Mouse (Mus musculus): Measurements from ENCODE around the gene Pgrmc2. TPM values are rescaled to one million over a fixed set of nuclear protein-coding genes. Genes with fewer than 3 reads are reported as not detected.
A peak's percentile ranks its signal among the peaks of the same experiment; 100 is the strongest.

The Pgrmc2 gene
- polyA plus RNA-seq, 1 experiment from 2014 or later = 38.8 TPM

GRCm38 (mm10) chr3:41093210-41093609, 10.4 kb upstream of the Pgrmc2 start:
- Histone ChIP-seq H3K9me3 (no peaks in the 10 kb centered on the region), H3K9ac (replicated peaks) (no peak overlapping the region), H3K27ac (replicated peaks) (no peak overlapping the region), H3K27me3 (no peaks in the 10 kb centered on the region), H3K4me1 (no peaks in the 10 kb centered on the region), H3K36me3 (no peaks in the 10 kb centered on the region), H3K4me2 (replicated peaks) (no peak overlapping the region), H3K4me3 (no peak overlapping the region)
- no peak for ATAC-seq (ENCODE audit: low FRiP score, low read depth)
- WGBS = 90% methylated on average over 2 of the region's 2 CpGs

- ATAC-seq (ENCODE audit: low FRiP score, low read depth) = no peak
- no peak overlapping the region for H3K9ac ChIP-seq (replicated peaks)
- no peaks in the 10 kb centered on the region for H3K9me3 ChIP-seq
- WGBS = 78% methylated on average over 4 of the region's 4 CpGs
- H3K4me1 ChIP-seq = no peaks in the 10 kb centered on the region
- H3K27me3 ChIP-seq = no peaks in the 10 kb centered on the region
- H3K4me3 ChIP-seq = no peak overlapping the region
- H3K27ac ChIP-seq (replicated peaks) = no peak overlapping the region
- no peaks in the 10 kb centered on the region for H3K36me3 ChIP-seq
- no peak overlapping the region for H3K4me2 ChIP-seq (replicated peaks)
Measured at GRCm38 (mm10) chr3:41092311-41092710, 9.5 kb upstream of the Pgrmc2 start.

- ATAC-seq (ENCODE audit: low FRiP score, low read depth) = no peak
- H3K4me1 ChIP-seq = no peaks in the 10 kb centered on the region
- H3K36me3 ChIP-seq = no peaks in the 10 kb centered on the region
- WGBS = 79% methylated on average over 2 of the region's 2 CpGs
- no peak overlapping the region for H3K9ac ChIP-seq (replicated peaks)
- no peaks in the 10 kb centered on the region for H3K9me3 ChIP-seq
- no peak overlapping the region for H3K27ac ChIP-seq (replicated peaks)
- H3K4me2 ChIP-seq (replicated peaks) = no peak overlapping the region
- no peak overlapping the region for H3K4me3 ChIP-seq
- H3K27me3 ChIP-seq = no peaks in the 10 kb centered on the region
Measured at GRCm38 (mm10) chr3:41090839-41091238, 8.0 kb upstream of the Pgrmc2 start.

DNA sequence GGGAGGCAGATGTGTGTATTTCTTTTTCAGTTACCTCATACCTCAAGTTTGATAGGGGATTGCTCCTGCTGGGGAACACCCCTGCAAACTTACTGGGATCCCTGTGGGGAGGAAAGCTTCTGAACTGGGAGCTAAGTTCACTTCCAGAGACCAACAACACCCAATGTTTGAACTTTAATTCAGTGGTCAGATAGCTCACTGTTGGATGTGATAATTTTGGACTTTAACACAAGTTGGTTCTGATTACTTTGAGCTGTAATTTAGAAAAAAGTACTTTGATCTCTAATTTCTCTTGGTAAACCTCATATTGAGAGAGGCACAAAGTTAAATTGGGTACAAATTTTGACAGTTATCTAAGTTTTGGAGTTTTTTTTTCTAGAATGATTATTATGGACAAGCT, 4.2 kb upstream of the Pgrmc2 start:
- Histone ChIP-seq H3K27ac (replicated peaks) (no peak overlapping the region), H3K4me1 (peaks cover 7% of the 10 kb centered on the region; the same call in 1 of the 2 replicates), H3K4me2 (replicated peaks) (no peak overlapping the region), H3K4me3 (no peak overlapping the region), H3K9ac (replicated peaks) (no peak overlapping the region), H3K27me3 (no peaks in the 10 kb centered on the region), H3K9me3 (no peaks in the 10 kb centered on the region), H3K36me3 (no peaks in the 10 kb centered on the region)
- ATAC-seq (ENCODE audit: low FRiP score, low read depth) = no peak

- Histone ChIP-seq H3K4me3 (no peak overlapping the region), H3K9ac (replicated peaks) (no peak overlapping the region), H3K36me3 (no peaks in the 10 kb centered on the region), H3K4me1 (peaks cover 22% of the 10 kb centered on the region), H3K27me3 (no peaks in the 10 kb centered on the region), H3K4me2 (replicated peaks) (peak overlapping the region; percentile 75; the same call in 1 of the 2 replicates), H3K9me3 (no peaks in the 10 kb centered on the region), H3K27ac (replicated peaks) (no peak overlapping the region)
- 87% methylated on average over 5 of the region's 5 CpGs for WGBS
- no peak for ATAC-seq (ENCODE audit: low FRiP score, low read depth)
Measured at GRCm38 (mm10) chr3:41084421-41084820, 1.6 kb upstream of the Pgrmc2 start.

GRCm38 (mm10) chr3:41083790-41084112, 905 bp upstream of the Pgrmc2 start:
- WGBS = 5% methylated on average over 6 of the region's 6 CpGs
- Histone ChIP-seq H3K9ac (replicated peaks) (peak overlapping the region; percentile 87), H3K4me3 (peak overlapping the region; percentile 89), H3K27me3 (no peaks in the 10 kb centered on the region), H3K4me1 (peaks cover 22% of the 10 kb centered on the region), H3K36me3 (no peaks in the 10 kb centered on the region), H3K9me3 (no peaks in the 10 kb centered on the region), H3K27ac (replicated peaks) (peak overlapping the region; percentile 92), H3K4me2 (replicated peaks) (peak overlapping the region; percentile 75)
- ATAC-seq (ENCODE audit: low FRiP score, low read depth) = peak; percentile 21

GRCm38 (mm10) chr3:41082520-41082884, 344 bp downstream of the Pgrmc2 start:
- H3K9me3 ChIP-seq = no peaks in the 10 kb centered on the region
- peak overlapping the region; percentile 87 for H3K9ac ChIP-seq (replicated peaks)
- peaks cover 22% of the 10 kb centered on the region for H3K4me1 ChIP-seq
- peak overlapping the region; percentile 85 for H3K4me2 ChIP-seq (replicated peaks)
- no peaks in the 10 kb centered on the region for H3K27me3 ChIP-seq
- under 1% methylated on average over 38 of the region's 43 CpGs for WGBS
- peak; percentile 67 for ATAC-seq (ENCODE audit: low FRiP score, low read depth)
- no peaks in the 10 kb centered on the region for H3K36me3 ChIP-seq
- H3K4me3 ChIP-seq = peak overlapping the region; percentile 89
- peak overlapping the region; percentile 92 for H3K27ac ChIP-seq (replicated peaks)

DNA sequence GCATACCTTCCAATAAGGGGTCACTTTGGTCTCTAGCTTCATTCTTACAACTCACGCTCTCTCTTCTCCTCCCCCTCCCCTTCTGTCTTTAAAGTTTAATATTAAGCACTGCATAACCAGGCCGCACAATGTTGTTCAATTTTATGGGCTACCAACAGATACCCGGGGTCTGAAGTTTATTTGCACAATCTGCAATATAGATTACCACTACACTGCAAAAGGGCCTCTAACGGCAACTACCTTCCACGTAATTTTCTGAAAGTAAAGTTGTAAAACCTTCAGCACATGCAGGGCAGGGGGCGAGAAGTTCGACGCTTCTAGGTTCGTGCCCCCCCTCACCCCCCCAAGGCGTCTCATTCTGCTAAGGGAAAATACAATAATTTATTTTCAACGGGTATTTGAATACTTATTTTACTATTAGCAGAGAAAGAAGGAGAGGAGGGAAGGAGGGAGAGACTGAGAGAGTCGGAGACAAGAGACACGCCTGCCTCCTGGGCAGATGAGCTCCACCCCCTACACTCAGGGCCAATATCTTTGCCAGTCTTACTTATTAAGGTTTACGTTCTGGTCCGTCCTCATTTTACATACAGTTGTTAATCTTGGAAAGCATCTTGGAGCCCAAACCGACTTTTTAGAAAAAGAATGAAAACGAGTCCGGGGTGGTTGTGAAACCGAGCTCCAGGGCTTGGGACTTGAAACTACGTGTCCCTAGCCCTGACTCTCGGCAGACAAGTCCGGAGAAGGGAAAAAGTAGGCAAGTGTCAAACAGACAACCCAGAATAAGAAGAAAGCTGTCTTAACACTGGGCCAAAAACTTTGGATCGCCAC, 1.2 kb downstream of the Pgrmc2 start:
- Histone ChIP-seq H3K4me1 (peaks cover 22% of the 10 kb centered on the region), H3K36me3 (no peaks in the 10 kb centered on the region), H3K9ac (replicated peaks) (peak overlapping the region; percentile 87), H3K4me2 (replicated peaks) (peak overlapping the region; percentile 85), H3K27ac (replicated peaks) (peak overlapping the region; percentile 92; the same call in 1 of the 2 replicates), H3K9me3 (no peaks in the 10 kb centered on the region), H3K4me3 (peak overlapping the region; percentile 89), H3K27me3 (no peaks in the 10 kb centered on the region)
- 3% methylated on average over 23 of the region's 23 CpGs for WGBS
- no peak for ATAC-seq (ENCODE audit: low FRiP score, low read depth)

DNA sequence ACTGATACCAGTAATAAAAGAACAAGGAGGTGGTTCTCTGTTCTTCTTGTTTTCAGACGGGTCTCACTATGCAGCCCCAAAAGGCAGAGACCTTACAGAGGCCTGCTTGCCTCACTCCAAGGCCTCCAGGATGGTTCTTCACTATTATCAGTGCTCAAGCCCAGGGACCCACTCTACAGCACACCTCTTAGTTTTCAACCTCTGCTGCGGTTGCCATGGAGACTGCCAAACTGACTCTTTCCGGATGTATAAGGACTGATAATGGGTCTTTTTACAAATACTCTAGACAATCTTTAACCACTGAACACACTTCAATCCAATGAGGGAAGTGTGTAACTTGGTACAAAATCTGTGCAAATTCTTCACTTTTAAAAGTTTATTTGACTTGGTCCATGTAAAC, 2.1 kb downstream of the Pgrmc2 start:
- H3K36me3 ChIP-seq = no peaks in the 10 kb centered on the region
- H3K4me3 ChIP-seq = peak overlapping the region; percentile 89; the same call in 1 of the 2 replicates
- ATAC-seq (ENCODE audit: low FRiP score, low read depth) = no peak
- peak overlapping the region; percentile 85 for H3K4me2 ChIP-seq (replicated peaks)
- WGBS = 45% methylated on average over 3 of the region's 3 CpGs
- H3K27ac ChIP-seq (replicated peaks) = no peak overlapping the region
- no peak overlapping the region for H3K9ac ChIP-seq (replicated peaks)
- H3K4me1 ChIP-seq = peaks cover 22% of the 10 kb centered on the region
- no peaks in the 10 kb centered on the region for H3K9me3 ChIP-seq
- no peaks in the 10 kb centered on the region for H3K27me3 ChIP-seq

- Histone ChIP-seq H3K36me3 (no peaks in the 10 kb centered on the region), H3K9ac (replicated peaks) (no peak overlapping the region), H3K4me2 (replicated peaks) (no peak overlapping the region), H3K27ac (replicated peaks) (no peak overlapping the region), H3K9me3 (no peaks in the 10 kb centered on the region), H3K27me3 (no peaks in the 10 kb centered on the region), H3K4me1 (peaks cover 15% of the 10 kb centered on the region), H3K4me3 (no peak overlapping the region)
- 97% methylated on average over 2 of the region's 2 CpGs for WGBS
- ATAC-seq (ENCODE audit: low FRiP score, low read depth) = no peak
Measured at GRCm38 (mm10) chr3:41078673-41079072, 4.2 kb downstream of the Pgrmc2 start.

GRCm38 (mm10) chr3:41075376-41075775, 7.5 kb downstream of the Pgrmc2 start:
- WGBS = 94% methylated on average over 8 of the region's 8 CpGs
- Histone ChIP-seq H3K4me3 (no peak overlapping the region), H3K36me3 (no peaks in the 10 kb centered on the region), H3K9me3 (no peaks in the 10 kb centered on the region), H3K27ac (replicated peaks) (no peak overlapping the region), H3K4me1 (peaks cover 2% of the 10 kb centered on the region), H3K27me3 (no peaks in the 10 kb centered on the region), H3K9ac (replicated peaks) (no peak overlapping the region), H3K4me2 (replicated peaks) (no peak overlapping the region)
- no peak for ATAC-seq (ENCODE audit: low FRiP score, low read depth)

DNA sequence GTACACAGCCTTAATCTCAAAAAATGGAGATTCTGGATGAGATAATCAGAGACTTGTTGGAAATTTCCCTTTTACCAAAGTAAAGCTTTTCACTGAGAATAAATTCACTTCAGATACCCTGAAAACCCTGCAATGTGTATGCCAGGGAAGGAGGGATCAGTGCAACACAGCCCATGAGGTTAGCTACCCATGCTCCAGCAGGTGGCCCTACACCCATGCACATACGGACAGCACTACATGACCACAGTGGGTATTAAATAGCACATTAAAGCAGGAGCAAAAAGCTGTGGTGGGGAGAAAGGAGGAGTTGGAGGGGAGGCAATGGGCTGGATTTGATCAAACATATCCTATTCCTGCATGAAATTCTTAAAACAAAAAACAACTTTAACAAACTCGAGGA, 12.3 kb downstream of the Pgrmc2 start:
- Histone ChIP-seq H3K4me2 (replicated peaks) (no peak overlapping the region), H3K36me3 (peaks cover 22% of the 10 kb centered on the region), H3K4me3 (no peak overlapping the region), H3K9me3 (no peaks in the 10 kb centered on the region), H3K4me1 (no peaks in the 10 kb centered on the region), H3K27ac (replicated peaks) (no peak overlapping the region), H3K9ac (replicated peaks) (no peak overlapping the region), H3K27me3 (no peaks in the 10 kb centered on the region)
- no peak for ATAC-seq (ENCODE audit: low FRiP score, low read depth)
- WGBS = 77% methylated on average over 2 of the region's 2 CpGs

- ATAC-seq (ENCODE audit: low FRiP score, low read depth) = no peak
- peaks cover 37% of the 10 kb centered on the region for H3K36me3 ChIP-seq
- 87% methylated on average over 2 of the region's 2 CpGs for WGBS
- H3K4me2 ChIP-seq (replicated peaks) = no peak overlapping the region
- no peak overlapping the region for H3K27ac ChIP-seq (replicated peaks)
- no peaks in the 10 kb centered on the region for H3K9me3 ChIP-seq
- H3K27me3 ChIP-seq = no peaks in the 10 kb centered on the region
- no peaks in the 10 kb centered on the region for H3K4me1 ChIP-seq
- H3K9ac ChIP-seq (replicated peaks) = no peak overlapping the region
- H3K4me3 ChIP-seq = no peak overlapping the region
Measured at GRCm38 (mm10) chr3:41065320-41065719, 17.5 kb downstream of the Pgrmc2 start.
